Mouse (Mus musculus): ENCODE data around the gene Grcc10. TPM values are rescaled to one million over a fixed set of nuclear protein-coding genes. Genes with fewer than 3 reads are reported as not detected.

The Grcc10 gene
- polyA plus RNA-seq, 1 experiment from 2014 or later, result 676 TPM

DNA sequence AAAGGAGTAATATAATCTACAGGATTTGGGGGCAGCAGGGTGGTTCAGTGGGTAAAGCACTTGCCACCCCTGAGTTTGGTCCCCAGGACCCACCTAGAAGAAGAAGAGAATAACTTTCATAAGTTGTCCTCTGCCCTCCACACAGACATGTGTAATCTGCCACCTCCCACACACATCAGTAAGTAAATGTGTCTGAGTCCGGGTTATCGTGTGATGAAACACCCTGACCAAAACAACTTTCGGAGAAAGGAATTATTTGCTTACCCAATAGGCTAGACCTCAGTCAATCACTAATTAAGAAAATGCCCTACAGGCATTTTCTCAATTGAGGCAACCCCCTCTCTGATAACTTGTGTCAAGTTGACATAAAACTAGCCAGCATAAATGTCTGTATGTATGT lies 50.7 kb downstream of the Grcc10 start:
- Histone ChIP-seq H3K36me3 (no peaks in the 10 kb centered on the region), H3K9ac (replicated peaks) (no peak overlapping the region), H3K4me2 (replicated peaks) (no peak overlapping the region), H3K4me3 (no peak overlapping the region), H3K9me3 (no peaks in the 10 kb centered on the region), H3K27ac (replicated peaks) (no peak overlapping the region), H3K27me3 (no peaks in the 10 kb centered on the region), H3K4me1 (peaks cover 10% of the 10 kb centered on the region)
- ATAC-seq (replicated peaks), result no peak
- 94% methylated on average over 3 of the region's 3 CpGs for WGBS

MicroRNAs within 50 kb of the gene (microRNA counts, 519-probe panel; counts per million panel counts)
- microRNA mmu-miR-141 (769 counts per million, percentile 4 among the panel's probes with 10 or more counts), microRNA mmu-miR-200c (1,961 counts per million, percentile 22 among the panel's probes with 10 or more counts)

Small RNA genes lying within 50 kb of the gene (microRNA-seq; reads per million reads assigned to microRNA genes)
- gene Mir141 (15.2 reads per million, percentile 30 among the genes with 10 or more reads in this experiment), gene Mir200c (75.8 reads per million, percentile 49 among the genes with 10 or more reads in this experiment)

Other genes with a start within 250 kb of the Grcc10 start
- 0.06 and 0.08 TPM in 2 replicates for gene C1rl, start 248.3 kb downstream of the Grcc10 start, polyA plus RNA-seq (2015; fragmentation: Nextera tagmentation; extraction: Ambion mirVana)
- gene C1ra, start 229.0 kb downstream of the Grcc10 start, polyA plus RNA-seq (2015; fragmentation: Nextera tagmentation; extraction: Ambion mirVana), result 0.14 and 0.43 TPM in 2 replicates
- 0.34 and 0.47 TPM in 2 replicates for gene C1s1, start 199.0 kb downstream of the Grcc10 start, polyA plus RNA-seq (2015; fragmentation: Nextera tagmentation; extraction: Ambion mirVana)
- 0.08 TPM in 1 of 2 replicates, not detected in the other for gene C1rb, start 171.1 kb downstream of the Grcc10 start, polyA plus RNA-seq (2015; fragmentation: Nextera tagmentation; extraction: Ambion mirVana)
- 0.15 and 0.18 TPM in 2 replicates for gene C1s2, start 105.3 kb downstream of the Grcc10 start, polyA plus RNA-seq (2015; fragmentation: Nextera tagmentation; extraction: Ambion mirVana)
- gene Lpcat3, start 78.3 kb downstream of the Grcc10 start, polyA plus RNA-seq (2015; fragmentation: Nextera tagmentation; extraction: Ambion mirVana), result 34.6 and 35.1 TPM in 2 replicates
- gene Emg1, start 29.2 kb downstream of the Grcc10 start, polyA plus RNA-seq (2015; fragmentation: Nextera tagmentation; extraction: Ambion mirVana), result 153 and 160 TPM in 2 replicates
- gene Phb2, start 29.0 kb downstream of the Grcc10 start, polyA plus RNA-seq (2015; fragmentation: Nextera tagmentation; extraction: Ambion mirVana), result 271 and 275 TPM in 2 replicates
- 3.2 and 4.4 TPM in 2 replicates for gene Ptpn6, start 2.7 kb downstream of the Grcc10 start, polyA plus RNA-seq (2015; fragmentation: Nextera tagmentation; extraction: Ambion mirVana)
- gene Gm45234, start 14.6 kb upstream of the Grcc10 start, polyA plus RNA-seq (2015; fragmentation: Nextera tagmentation; extraction: Ambion mirVana), result not detected in 2 replicates
- 22.3 and 24.5 TPM in 2 replicates for gene Atn1, start 15.2 kb upstream of the Grcc10 start, polyA plus RNA-seq (2015; fragmentation: Nextera tagmentation; extraction: Ambion mirVana)
- gene Eno2, start 28.3 kb upstream of the Grcc10 start, polyA plus RNA-seq (2015; fragmentation: Nextera tagmentation; extraction: Ambion mirVana), result 40.1 and 44.2 TPM in 2 replicates
- 3.7 and 4.8 TPM in 2 replicates for gene Lrrc23, start 38.4 kb upstream of the Grcc10 start, polyA plus RNA-seq (2015; fragmentation: Nextera tagmentation; extraction: Ambion mirVana)
- gene Spsb2, start 67.3 kb upstream of the Grcc10 start, polyA plus RNA-seq (2015; fragmentation: Nextera tagmentation; extraction: Ambion mirVana), result 4.4 and 5.0 TPM in 2 replicates
- gene Tpi1, start 72.9 kb upstream of the Grcc10 start, polyA plus RNA-seq (2015; fragmentation: Nextera tagmentation; extraction: Ambion mirVana), result 352 and 365 TPM in 2 replicates
- gene Usp5, start 88.1 kb upstream of the Grcc10 start, polyA plus RNA-seq (2015; fragmentation: Nextera tagmentation; extraction: Ambion mirVana), result 194 and 200 TPM in 2 replicates
- 100 and 106 TPM in 2 replicates for gene Cdca3, start 88.2 kb upstream of the Grcc10 start, polyA plus RNA-seq (2015; fragmentation: Nextera tagmentation; extraction: Ambion mirVana)
- gene Gnb3, start 98.9 kb upstream of the Grcc10 start, polyA plus RNA-seq (2015; fragmentation: Nextera tagmentation; extraction: Ambion mirVana), result 0.23 and 1.8 TPM in 2 replicates
- 15.3 and 15.7 TPM in 2 replicates for gene P3h3, start 116.4 kb upstream of the Grcc10 start, polyA plus RNA-seq (2015; fragmentation: Nextera tagmentation; extraction: Ambion mirVana)
- gene Gpr162, start 122.6 kb upstream of the Grcc10 start, polyA plus RNA-seq (2015; fragmentation: Nextera tagmentation; extraction: Ambion mirVana), result 25.2 and 25.9 TPM in 2 replicates
- gene Cd4, start 146.8 kb upstream of the Grcc10 start, polyA plus RNA-seq (2015; fragmentation: Nextera tagmentation; extraction: Ambion mirVana), result 0.15 TPM in 1 of 2 replicates, not detected in the other
- 2.6 and 3.3 TPM in 2 replicates for gene Lag3, start 170.3 kb upstream of the Grcc10 start, polyA plus RNA-seq (2015; fragmentation: Nextera tagmentation; extraction: Ambion mirVana)
- gene Ptms, start 178.7 kb upstream of the Grcc10 start, polyA plus RNA-seq (2015; fragmentation: Nextera tagmentation; extraction: Ambion mirVana), result 772 and 823 TPM in 2 replicates
- gene Mlf2, start 190.0 kb upstream of the Grcc10 start, polyA plus RNA-seq (2015; fragmentation: Nextera tagmentation; extraction: Ambion mirVana), result 507 and 513 TPM in 2 replicates
- 90.2 and 93.6 TPM in 2 replicates for gene Cops7a, start 224.2 kb upstream of the Grcc10 start, polyA plus RNA-seq (2015; fragmentation: Nextera tagmentation; extraction: Ambion mirVana)